Mouse (Mus musculus): Measurements from ENCODE around the gene Kyat1. TPM values are rescaled to one million over a fixed set of nuclear protein-coding genes. Genes with fewer than 3 reads are reported as not detected.

The Kyat1 gene
- total and polyA plus RNA-seq, 2 experiments from 2014 or later = 17.9 to 34.3 TPM

GRCm38 (mm10) chr2:30205255-30205628 is 405 bp downstream of the Kyat1 start:
- Histone ChIP-seq H3K4me1 (ENCODE audit: insufficient read depth, low read length) (peaks cover 6% of the 10 kb centered on the region; the same call in 1 of the 2 replicates), H3K9me3 (ENCODE audit: low read length) (no peaks in the 10 kb centered on the region), H3K4me3 (ENCODE audit: low read length) (peak overlapping the region; percentile 65), H3K27me3 (ENCODE audit: insufficient read depth, low read length) (no peaks in the 10 kb centered on the region), H3K9ac (replicated peaks; ENCODE audit: low read length) (peak overlapping the region; percentile 60), H3K4me2 (ENCODE audit: low read depth, low read length) (peak overlapping the region; percentile 66), H3K27ac (peak overlapping the region; percentile 77), H3K36me3 (ENCODE audit: insufficient read depth, low read length) (no peaks in the 10 kb centered on the region)
- DNase-seq (ENCODE audit: low spot score) (no peak), ATAC-seq (peak; percentile 58)
- no peak for TF ChIP-seq CTCF (IDR thresholded peaks at IDR 0.05; ENCODE audit: low read depth)
- under 1% methylated on average over 13 of the region's 13 CpGs for WGBS

GRCm38 (mm10) chr2:30203439-30203838 is 2.2 kb downstream of the Kyat1 start:
- Histone ChIP-seq H3K4me1 (ENCODE audit: insufficient read depth, low read length) (peaks cover 6% of the 10 kb centered on the region; the same call in 1 of the 2 replicates), H3K36me3 (ENCODE audit: insufficient read depth, low read length) (no peaks in the 10 kb centered on the region), H3K27ac (no peak overlapping the region), H3K4me2 (ENCODE audit: low read depth, low read length) (no peak overlapping the region), H3K9ac (replicated peaks; ENCODE audit: low read length) (no peak overlapping the region), H3K9me3 (ENCODE audit: low read length) (no peaks in the 10 kb centered on the region), H3K27me3 (ENCODE audit: insufficient read depth, low read length) (no peaks in the 10 kb centered on the region), H3K4me3 (ENCODE audit: low read length) (no peak overlapping the region)
- no peak for ATAC-seq
- WGBS = 71% methylated on average over 7 of the region's 7 CpGs
- peak; percentile 33 for DNase-seq (ENCODE audit: low spot score)
- TF ChIP-seq CTCF (IDR thresholded peaks at IDR 0.05; ENCODE audit: low read depth) = peak; percentile 62

GRCm38 (mm10) chr2:30200388-30200925 is 5.2 kb downstream of the Kyat1 start:
- 91% methylated on average over 5 of the region's 5 CpGs for WGBS
- H3K36me3 ChIP-seq (ENCODE audit: insufficient read depth, low read length) = no peaks in the 10 kb centered on the region
- ATAC-seq = no peak

GRCm38 (mm10) chr2:30199984-30200383 is 5.7 kb downstream of the Kyat1 start:
- no peak for TF ChIP-seq CTCF (IDR thresholded peaks at IDR 0.05; ENCODE audit: low read depth)
- Histone ChIP-seq H3K9ac (replicated peaks; ENCODE audit: low read length) (no peak overlapping the region), H3K4me1 (ENCODE audit: insufficient read depth, low read length) (no peaks in the 10 kb centered on the region; the same call in 1 of the 2 replicates), H3K4me3 (ENCODE audit: low read length) (no peak overlapping the region), H3K4me2 (ENCODE audit: low read depth, low read length) (no peak overlapping the region), H3K27ac (no peak overlapping the region), H3K36me3 (ENCODE audit: insufficient read depth, low read length) (no peaks in the 10 kb centered on the region), H3K9me3 (ENCODE audit: low read length) (no peaks in the 10 kb centered on the region), H3K27me3 (ENCODE audit: insufficient read depth, low read length) (no peaks in the 10 kb centered on the region)
- WGBS = 74% methylated on average over 1 of the region's 1 CpGs
- DNase-seq (ENCODE audit: low spot score) (no peak), ATAC-seq (no peak)

More at GRCm38 (mm10) chr2:30200388-30200925, 5.2 kb downstream of the Kyat1 start:
- Histone ChIP-seq H3K27ac (no peak overlapping the region), H3K4me1 (ENCODE audit: insufficient read depth, low read length) (no peaks in the 10 kb centered on the region; the same call in 1 of the 2 replicates), H3K4me2 (ENCODE audit: low read depth, low read length) (no peak overlapping the region), H3K9me3 (ENCODE audit: low read length) (no peaks in the 10 kb centered on the region), H3K27me3 (ENCODE audit: insufficient read depth, low read length) (no peaks in the 10 kb centered on the region), H3K9ac (replicated peaks; ENCODE audit: low read length) (no peak overlapping the region), H3K4me3 (ENCODE audit: low read length) (no peak overlapping the region)
- no peak for TF ChIP-seq CTCF (IDR thresholded peaks at IDR 0.05; ENCODE audit: low read depth)
- DNase-seq (ENCODE audit: low spot score) = no peak

GRCm38 (mm10) chr2:30198021-30198420 is 7.6 kb downstream of the Kyat1 start:
- Histone ChIP-seq H3K27ac (no peak overlapping the region), H3K4me2 (ENCODE audit: low read depth, low read length) (no peak overlapping the region), H3K9ac (replicated peaks; ENCODE audit: low read length) (no peak overlapping the region), H3K27me3 (ENCODE audit: insufficient read depth, low read length) (no peaks in the 10 kb centered on the region), H3K9me3 (ENCODE audit: low read length) (no peaks in the 10 kb centered on the region), H3K4me1 (ENCODE audit: insufficient read depth, low read length) (no peaks in the 10 kb centered on the region), H3K36me3 (ENCODE audit: insufficient read depth, low read length) (no peaks in the 10 kb centered on the region), H3K4me3 (ENCODE audit: low read length) (no peak overlapping the region)
- DNase-seq (ENCODE audit: low spot score) (no peak), ATAC-seq (no peak)
- TF ChIP-seq CTCF (IDR thresholded peaks at IDR 0.05; ENCODE audit: low read depth) = no peak
- WGBS = 64% methylated on average over 4 of the region's 4 CpGs

GRCm38 (mm10) chr2:30194656-30195055 is 11.0 kb downstream of the Kyat1 start:
- no peak for ATAC-seq
- no peak for DNase-seq (ENCODE audit: low spot score)
- H3K36me3 ChIP-seq (ENCODE audit: insufficient read depth, low read length) = no peaks in the 10 kb centered on the region

More at GRCm38 (mm10) chr2:30194656-30195055, 11.0 kb downstream of the Kyat1 start:
- Histone ChIP-seq H3K27ac (0 out of 2 replicates have a peak overlapping the region, but pooled peaks have one; percentile 36), H3K4me2 (ENCODE audit: low read depth, low read length) (no peak overlapping the region), H3K9me3 (ENCODE audit: low read length) (no peaks in the 10 kb centered on the region), H3K9ac (replicated peaks; ENCODE audit: low read length) (no peak overlapping the region), H3K27me3 (ENCODE audit: insufficient read depth, low read length) (no peaks in the 10 kb centered on the region), H3K4me1 (ENCODE audit: insufficient read depth, low read length) (no peaks in the 10 kb centered on the region), H3K4me3 (ENCODE audit: low read length) (no peak overlapping the region)
- WGBS = 69% methylated on average over 3 of the region's 3 CpGs
- no peak for TF ChIP-seq CTCF (IDR thresholded peaks at IDR 0.05; ENCODE audit: low read depth)

Data from hindbrain, postnatal 0 days (tissue).